Mouse (Mus musculus) ES-Bruce4 (cell line): ENCODE results near the gene Drg1. TPM values are rescaled to one million over a fixed set of nuclear protein-coding genes. Genes with fewer than 3 reads are reported as not detected.
"Not testable (repeated sequence)": the region's sequence is repeated elsewhere in the genome, so short reads cannot be mapped to it uniquely, and the experiment has no call there.

Experiments used
- H3K27ac ChIP-seq: 2 replicates; pipeline ENCODE4 v1.5.1; 2012; ENCODE audit warnings: low read length, inconsistent platforms; ENCODE audit not compliant: insufficient read depth
- H3K27me3 ChIP-seq: 2 replicates; pipeline ENCODE4 v1.6.1; 2012; ENCODE audit warnings: mild to moderate bottlenecking, low read length, inconsistent platforms; ENCODE audit not compliant: control insufficient read depth, poor library complexity, insufficient read depth, severe bottlenecking
- H3K36me3 ChIP-seq: 2 replicates; pipeline ENCODE4 v1.6.1; 2012; ENCODE audit warnings: inconsistent platforms, mild to moderate bottlenecking, low read length, moderate library complexity; ENCODE audit not compliant: control insufficient read depth, poor library complexity, insufficient read depth, severe bottlenecking
- H3K4me1 ChIP-seq: one replicate; pipeline ENCODE4 v1.8.1; 2011; ENCODE audit warnings: low read length; ENCODE audit not compliant: control insufficient read depth, insufficient read depth
- H3K4me3 ChIP-seq: 2 replicates; pipeline ENCODE4 v1.5.1; 2011; ENCODE audit warnings: low read depth, mild to moderate bottlenecking, low read length
- H3K9ac ChIP-seq: 2 replicates; pipeline ENCODE4 v1.6.1; 2012; ENCODE audit warnings: low read depth, mild to moderate bottlenecking, inconsistent platforms; ENCODE audit not compliant: poor library complexity, severe bottlenecking
- H3K9me3 ChIP-seq: replicated peaks from 2 replicates; pipeline ENCODE4 v1.6.1; 2012; ENCODE audit warnings: mild to moderate bottlenecking, low read length, inconsistent platforms; ENCODE audit not compliant: control insufficient read depth, poor library complexity, insufficient read depth, severe bottlenecking
- polyA plus RNA-seq: library from polyadenylated mRNA; stranded (reverse); fragments of >200 nt; gene quantifications from 2 replicates; pipeline ENCODE4 v1.2.4, GENCODE M21; 2011; ENCODE audit warnings: low read depth; ENCODE audit not compliant: missing spikeins, insufficient read depth, insufficient read length

Drg1 gene
- polyA plus RNA-seq, 1 experiment = 170 TPM

- H3K27ac ChIP-seq, H3K9ac ChIP-seq, H3K4me1 ChIP-seq, H3K9me3 ChIP-seq, H3K27me3 ChIP-seq, H3K4me3 ChIP-seq, H3K36me3 ChIP-seq: not testable (repeated sequence)
These were observed 125.2 kb downstream of the Drg1 start for GRCm38 (mm10) chr11:3140967-3141535.

- H3K9me3 ChIP-seq, H3K27ac ChIP-seq, H3K4me1 ChIP-seq, H3K4me3 ChIP-seq, H3K9ac ChIP-seq, H3K27me3 ChIP-seq, H3K36me3 ChIP-seq: not testable (repeated sequence)
These were observed 127.9 kb downstream of the Drg1 start for GRCm38 (mm10) chr11:3138323-3138722.

Other genes with a start within 250 kb of the Drg1 start
- 17.1 and 21.8 TPM in 2 replicates for gene Sfi1, start 73.0 kb downstream of the Drg1 start, polyA plus RNA-seq
- gene Eif4enif1, start 64.0 kb downstream of the Drg1 start, polyA plus RNA-seq = 85.6 and 99.9 TPM in 2 replicates
- gene Patz1, start 22.5 kb upstream of the Drg1 start, polyA plus RNA-seq = 55.6 and 62.5 TPM in 2 replicates
- 17.0 TPM in 2 replicates for gene Pik3ip1, start 64.0 kb upstream of the Drg1 start, polyA plus RNA-seq
- gene Limk2, start 142.8 kb upstream of the Drg1 start, polyA plus RNA-seq = 186 and 190 TPM in 2 replicates
- 20.4 and 21.4 TPM in 2 replicates for gene Rnf185, start 185.9 kb upstream of the Drg1 start, polyA plus RNA-seq
- 0.28 TPM in 1 of 2 replicates, not detected in the other for gene Pla2g3, start 221.9 kb upstream of the Drg1 start, polyA plus RNA-seq
- 0.22 TPM in 1 of 2 replicates, not detected in the other for gene Inpp5j, start 238.4 kb upstream of the Drg1 start, polyA plus RNA-seq
- gene Selenom, start 248.3 kb upstream of the Drg1 start, polyA plus RNA-seq = 19.6 and 25.5 TPM in 2 replicates